Mouse (Mus musculus) heart, postnatal 25 days (tissue): ENCODE data around the gene Krt7. TPM values are rescaled to one million over a fixed set of nuclear protein-coding genes. Genes with fewer than 3 reads are reported as not detected.

Experiments used
- DNase-seq: peaks from one replicate; pipeline ENCODE4 v3.0.0; 2022; ENCODE audit warnings: low spot score
- intact Hi-C: fragments of 180-260 bp; cut with DNase I; formaldehyde crosslinking; loops from one replicate; pipeline ENCODE4 v1.15.1; 2025
- total RNA-seq, 2 experiments: library from RNA; stranded (reverse); gene quantifications; 2 replicates each; pipeline ENCODE4 v1.2.3; 2021

The Krt7 gene
- total RNA-seq, 2 experiments from 2014 or later: 4.2 to 5.9 TPM

DNA sequence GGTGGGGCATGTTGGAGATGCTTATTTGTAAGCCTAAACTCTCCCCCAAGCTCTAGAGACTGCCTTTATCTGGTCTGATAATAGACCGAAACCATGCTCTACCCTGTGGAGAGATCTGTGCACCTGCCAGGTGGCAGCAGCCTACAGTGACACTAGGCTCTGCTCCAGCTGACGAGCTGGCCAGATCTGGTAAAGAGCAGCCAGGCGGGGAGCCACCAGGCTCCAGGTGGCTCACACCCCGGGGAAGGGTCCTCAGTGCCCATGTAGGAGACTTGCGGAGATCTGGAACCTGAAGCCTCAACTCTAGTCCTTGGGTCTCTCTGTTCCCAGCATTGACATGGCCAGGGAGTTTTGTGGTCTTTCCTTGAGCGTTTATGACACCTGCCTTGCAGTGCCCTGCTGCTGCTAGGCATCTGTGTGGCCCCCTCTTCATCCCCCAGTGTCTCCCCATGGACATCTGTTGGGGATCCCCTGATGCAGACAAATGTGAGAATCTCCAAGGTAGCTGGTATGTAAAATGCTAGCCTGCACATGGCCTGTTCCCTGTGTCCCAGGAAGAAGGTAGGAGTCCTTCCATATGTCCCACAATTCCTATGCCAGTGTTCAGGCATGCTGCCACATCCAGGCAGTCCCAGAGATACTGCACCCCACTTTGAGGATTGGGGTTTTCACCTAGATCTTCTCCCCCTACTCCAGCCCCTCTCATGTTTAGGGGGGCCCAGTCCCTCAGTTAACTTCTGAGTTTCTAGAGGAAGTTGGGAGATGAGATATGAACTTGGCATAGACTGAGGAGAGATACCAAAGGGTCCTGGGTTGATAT, 34.7 kb upstream of the Krt7 start:
- intact Hi-C loops: no loop called here

DNA sequence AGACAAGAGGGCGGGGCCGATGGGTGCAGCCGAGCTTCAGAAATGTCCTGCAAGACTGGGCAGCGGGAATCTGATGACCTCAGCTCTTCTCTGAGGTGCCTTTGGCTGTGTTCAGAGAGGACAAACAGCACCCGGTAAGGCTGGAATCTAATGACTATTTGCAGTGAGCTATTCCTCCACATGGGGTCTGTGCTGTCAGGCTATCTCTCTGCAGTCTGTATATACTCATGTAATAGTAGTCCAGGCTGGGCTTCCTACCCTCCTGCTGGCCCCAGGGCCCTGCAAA, 34.1 kb upstream of the Krt7 start:
- intact Hi-C loops: no loop called here
- no peak for DNase-seq

More for the DNA sequence above, 34.7 kb upstream of the Krt7 start:
- no peak for DNase-seq

DNA sequence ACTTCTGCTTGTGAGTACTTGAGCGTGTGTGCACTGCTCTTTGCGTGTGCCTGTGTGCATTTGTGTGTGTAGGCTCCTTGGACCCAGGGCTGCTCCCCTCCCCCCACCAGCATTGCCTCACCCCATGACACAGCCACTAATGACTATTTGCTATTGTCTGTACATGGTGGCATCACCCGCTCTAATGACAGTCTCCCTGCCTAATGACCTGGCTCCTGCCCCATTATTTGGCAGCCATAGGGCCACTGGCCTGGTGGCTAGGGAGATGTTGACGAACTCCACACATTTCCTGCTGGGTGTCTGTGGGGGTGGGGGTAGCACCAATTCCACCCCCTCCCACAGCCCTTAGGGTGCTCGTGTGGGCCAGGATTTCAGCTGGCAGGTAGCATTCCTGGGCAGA, 32.2 kb upstream of the Krt7 start:
- intact Hi-C loops: no loop called here
- DNase-seq: no peak

DNA sequence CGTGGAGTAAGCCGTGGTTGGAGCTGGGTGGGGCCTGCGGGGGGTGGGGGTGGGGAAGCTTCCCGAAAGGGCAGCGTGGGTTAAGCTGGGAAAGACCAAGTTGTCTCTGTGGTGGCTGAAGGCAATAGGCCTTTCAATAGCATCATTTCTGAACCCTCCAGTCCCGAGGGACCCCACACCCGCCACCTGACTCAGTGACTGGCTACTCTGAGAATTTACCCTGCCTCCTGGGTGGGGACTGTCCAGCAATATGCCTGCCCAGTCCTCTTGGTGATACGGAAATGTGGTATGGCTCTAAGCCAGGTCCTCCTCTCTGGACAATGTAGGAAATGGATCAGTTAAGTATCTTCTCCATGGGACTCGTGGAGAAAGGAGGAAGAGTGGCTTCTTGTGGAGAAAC, 29.1 kb upstream of the Krt7 start:
- DNase-seq: no peak
- intact Hi-C loops: no loop called here

DNA sequence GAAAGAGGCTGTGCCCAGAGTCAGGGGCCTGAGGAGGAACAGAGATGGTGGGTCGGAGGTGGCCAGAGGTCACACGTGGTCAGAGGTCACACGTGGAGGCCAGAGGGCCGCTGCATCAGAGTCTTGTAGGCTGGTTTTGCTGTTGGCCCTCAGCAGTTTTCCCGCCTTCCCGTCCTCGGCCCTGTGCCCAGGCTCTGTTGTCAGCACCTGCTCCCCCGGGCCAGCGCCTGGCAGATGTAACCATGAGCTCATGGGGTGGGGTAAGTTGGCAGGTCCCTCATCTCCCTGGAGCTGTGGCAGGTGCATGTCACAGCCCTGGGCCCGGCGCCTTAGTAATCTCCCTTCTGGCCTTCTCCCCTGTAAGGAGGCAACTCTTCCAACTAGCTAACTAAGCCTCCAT, 28.0 kb upstream of the Krt7 start:
- intact Hi-C loops: no loop called here
- peak; percentile 48 for DNase-seq

DNA sequence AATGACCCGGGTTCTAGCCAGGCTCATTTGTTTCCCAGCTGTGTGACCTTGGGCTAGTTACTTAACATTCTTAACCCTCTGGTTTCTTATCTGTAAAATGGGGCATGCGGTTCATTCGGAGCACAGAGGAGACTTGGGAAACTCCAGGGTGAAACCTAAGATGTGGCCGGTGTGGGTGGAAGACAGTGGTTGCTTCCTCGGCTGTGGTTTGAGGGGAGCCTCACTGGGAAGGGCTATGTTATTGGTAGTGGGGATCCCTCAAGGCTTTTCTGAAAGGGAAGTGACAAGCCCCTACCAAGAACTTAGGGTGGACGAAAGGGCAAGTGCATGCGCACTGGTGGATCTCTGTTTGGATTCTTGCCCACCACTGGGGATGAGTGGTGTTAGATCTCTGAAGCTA, 26.2 kb upstream of the Krt7 start:
- intact Hi-C loops: no loop called here
- DNase-seq: no peak

DNA sequence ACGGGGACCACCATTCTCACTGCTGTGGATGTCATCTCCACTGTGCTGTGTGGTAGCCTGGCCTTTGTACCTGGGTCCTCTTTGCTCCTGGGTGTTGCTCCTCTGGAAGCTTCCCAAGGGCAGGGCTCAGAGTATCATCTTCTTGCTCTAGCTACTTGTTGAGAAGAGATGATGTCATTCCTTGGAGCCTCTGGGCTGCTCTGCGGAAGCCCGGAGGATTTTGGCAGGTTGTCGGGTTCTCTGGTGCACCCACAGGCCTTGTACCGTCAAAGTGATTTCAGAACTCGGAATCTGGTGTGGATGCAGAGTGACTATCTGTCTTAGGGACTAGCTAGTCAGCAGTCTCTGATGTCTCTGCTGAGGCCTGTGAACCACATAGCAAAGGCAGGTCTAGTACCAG, 25.8 kb upstream of the Krt7 start:
- intact Hi-C loops: no loop called here
- no peak for DNase-seq

DNA sequence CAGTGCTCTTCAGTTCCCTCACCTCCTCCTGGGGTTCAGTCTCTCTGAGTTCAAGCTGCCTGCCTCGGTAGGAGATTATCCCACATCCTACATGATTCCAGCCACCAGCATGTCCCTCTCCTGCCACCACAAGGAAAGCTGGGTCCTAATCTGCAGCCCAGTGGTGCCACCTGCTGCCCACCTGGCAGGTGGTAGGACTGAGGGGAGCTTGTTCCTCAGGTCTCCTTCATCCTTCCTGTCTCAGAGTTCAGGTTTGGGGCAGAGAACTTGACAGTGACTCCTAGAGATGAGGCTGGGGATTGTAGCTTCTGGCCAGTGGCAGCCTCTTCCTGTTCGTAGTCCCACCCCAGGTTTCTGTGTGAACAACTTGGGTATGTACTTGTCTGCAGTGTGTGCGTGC, 23.7 kb upstream of the Krt7 start:
- no peak for DNase-seq
- intact Hi-C loops: no loop called here

DNA sequence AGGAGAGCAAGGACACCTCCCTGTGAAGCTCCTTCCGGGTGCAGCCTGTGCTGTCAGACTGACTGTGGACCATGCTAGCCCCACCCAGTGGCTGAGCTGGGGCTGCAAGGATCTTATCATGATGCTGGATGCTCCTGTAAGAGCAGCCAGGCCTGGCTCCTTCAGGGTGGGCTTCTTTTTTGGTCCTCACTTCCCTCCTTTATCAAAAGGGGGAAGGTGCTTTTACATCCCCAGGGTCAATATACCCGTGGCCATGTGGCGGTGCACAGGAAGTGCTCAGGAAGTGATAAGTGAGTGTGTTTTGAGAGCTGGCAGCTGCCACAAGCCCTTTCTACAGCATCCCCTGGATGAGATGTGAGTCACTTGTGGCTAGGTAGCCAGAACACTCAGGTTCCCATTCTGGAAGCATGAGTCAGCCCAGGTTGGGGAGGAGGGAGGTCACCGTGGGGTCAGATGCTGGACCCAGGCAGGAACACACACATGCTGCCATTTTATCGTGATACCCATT, 22.8 kb upstream of the Krt7 start:
- intact Hi-C loops: loop anchor here (2.0 kb wide), 1 partner anchor 47 kb away; no protein-coding TSS in a partner anchor
- DNase-seq: no peak

DNA sequence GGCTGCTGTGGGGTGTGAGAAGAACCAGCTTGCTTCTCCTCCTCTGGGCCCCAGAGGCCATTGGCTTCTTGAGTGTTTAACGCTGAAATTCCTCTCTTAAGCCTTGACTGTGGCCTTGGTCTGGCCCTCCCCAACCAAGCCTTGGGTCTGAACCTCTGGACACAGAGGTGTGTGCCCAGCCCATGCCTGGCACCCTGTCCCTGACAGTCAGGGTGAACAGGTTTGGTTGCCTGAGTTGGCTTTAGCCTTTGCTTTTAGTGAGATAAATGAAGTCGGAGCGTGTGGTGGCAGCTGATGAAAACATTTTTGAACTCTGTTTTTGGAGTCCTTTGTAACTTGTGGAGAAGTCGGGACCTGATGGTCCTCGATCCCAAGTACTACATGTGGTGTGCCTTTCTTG, 20.6 kb upstream of the Krt7 start:
- intact Hi-C loops: no loop called here

DNA sequence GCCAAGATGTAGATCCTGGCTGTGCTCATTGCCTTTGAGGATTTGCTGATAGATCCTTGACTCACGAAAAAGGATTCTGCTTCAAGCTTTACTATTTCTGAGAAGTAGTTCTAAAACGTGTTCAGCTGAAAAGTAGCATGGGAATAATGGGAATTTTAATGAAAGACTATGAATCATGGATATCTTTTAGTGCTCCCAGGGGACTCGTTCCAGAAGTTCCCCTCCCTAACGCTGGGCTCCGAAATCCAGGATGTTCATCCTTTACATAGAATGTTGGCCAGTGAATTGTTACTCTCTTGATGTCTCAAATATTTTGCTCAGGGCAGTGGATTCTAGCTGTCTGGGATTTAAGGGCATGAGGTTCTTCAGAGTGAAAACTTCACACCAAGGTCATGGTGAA, 18.6 kb upstream of the Krt7 start:
- DNase-seq: no peak
- intact Hi-C loops: no loop called here

More for the DNA sequence above, 20.6 kb upstream of the Krt7 start:
- DNase-seq: no peak

DNA sequence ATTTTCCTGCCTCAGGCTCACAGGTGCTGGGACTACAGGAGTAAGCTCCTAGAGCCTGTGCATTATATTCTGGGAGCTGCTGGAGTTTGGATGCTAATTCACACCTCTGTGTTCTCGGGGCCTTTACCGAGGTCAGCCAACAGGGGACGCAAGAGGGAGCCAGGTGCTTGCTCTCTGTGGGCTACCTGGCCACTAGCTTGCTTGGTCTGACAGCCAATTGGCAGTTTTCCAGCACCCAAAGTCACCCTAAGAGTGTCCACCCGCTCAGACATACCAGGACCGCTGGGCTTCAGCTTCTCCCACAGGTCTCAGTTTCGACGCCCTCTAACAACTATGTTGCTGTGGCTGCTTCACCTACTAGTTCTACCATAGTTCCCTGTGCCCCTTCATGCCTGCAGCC, 15.9 kb upstream of the Krt7 start:
- intact Hi-C loops: no loop called here
- no peak for DNase-seq

DNA sequence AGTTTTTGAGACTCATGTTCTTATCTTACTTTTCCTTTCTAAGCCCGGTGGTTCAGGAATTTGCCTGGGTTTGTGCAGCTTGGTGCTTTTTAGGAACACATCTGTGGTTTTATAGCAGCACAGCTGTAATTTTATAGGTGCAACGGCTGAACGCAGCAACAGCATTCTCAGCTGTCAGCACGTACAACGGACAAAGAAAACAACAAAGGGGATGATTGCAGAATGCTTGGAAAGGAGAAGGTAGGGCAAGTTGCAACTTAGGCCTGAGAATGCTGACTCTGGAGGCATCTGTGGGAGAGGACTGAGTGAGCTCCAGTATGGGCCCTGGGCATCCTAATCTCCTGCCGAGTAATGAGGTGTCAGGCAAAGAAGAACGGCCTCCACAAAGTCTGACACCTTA, 14.4 kb upstream of the Krt7 start:
- intact Hi-C loops: no loop called here
- no peak for DNase-seq

DNA sequence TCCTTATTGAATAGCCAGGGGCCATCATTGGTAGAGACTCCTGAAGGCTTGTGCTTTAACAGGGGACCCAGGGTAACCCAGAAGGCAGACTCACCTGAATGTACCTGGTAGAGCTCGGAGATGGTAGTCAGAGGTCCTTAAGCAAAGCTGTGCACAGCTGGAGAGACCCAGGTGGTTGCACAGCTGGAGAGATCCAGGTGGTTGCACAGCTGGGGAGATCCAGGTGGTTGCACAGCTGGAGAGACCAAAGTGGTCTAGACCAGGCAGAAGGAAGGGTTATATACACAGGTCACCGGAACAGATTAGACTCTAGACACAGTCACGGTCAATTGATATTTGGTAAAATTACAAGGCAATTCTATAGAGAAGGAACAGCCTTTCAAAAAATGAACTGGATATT, 13.9 kb upstream of the Krt7 start:
- intact Hi-C loops: no loop called here
- DNase-seq: no peak

DNA sequence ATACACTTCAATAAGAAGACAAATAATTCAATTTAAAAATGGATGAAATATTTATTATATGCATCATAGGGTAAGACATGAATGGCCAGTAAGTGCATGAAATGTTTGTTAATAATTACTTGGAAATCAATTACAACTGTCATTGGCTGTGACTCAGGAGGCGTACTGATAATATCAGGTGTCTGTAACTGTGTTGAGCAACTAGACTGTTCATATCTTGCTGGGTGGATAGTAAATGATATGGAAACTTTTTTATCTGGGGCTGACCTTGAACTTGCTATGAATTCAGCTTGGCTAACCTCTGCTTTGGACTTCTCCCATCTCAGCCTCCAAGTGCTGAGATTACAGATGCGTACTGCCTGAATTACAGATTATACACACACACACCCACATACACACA, 13.2 kb upstream of the Krt7 start:
- intact Hi-C loops: no loop called here
- no peak for DNase-seq

DNA sequence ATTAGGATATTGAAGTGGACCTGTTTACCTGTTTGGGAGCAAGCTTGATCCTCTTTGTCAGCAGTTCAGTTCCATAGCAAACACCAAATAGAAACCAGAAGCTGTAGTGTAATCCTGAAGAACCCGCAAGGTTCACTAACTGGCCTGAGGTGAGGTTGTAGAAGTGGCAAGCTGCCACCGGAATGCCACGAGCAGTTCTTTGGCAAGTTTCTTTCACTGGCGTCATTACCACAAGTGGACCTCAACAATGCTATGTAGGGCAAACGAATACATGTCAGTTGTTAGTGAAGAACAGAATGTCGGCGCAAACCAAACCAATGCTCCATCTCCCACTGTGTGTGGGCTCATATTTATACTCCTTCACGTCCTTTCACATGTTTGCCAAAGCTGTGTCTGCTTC, 12.6 kb upstream of the Krt7 start:
- intact Hi-C loops: no loop called here

DNA sequence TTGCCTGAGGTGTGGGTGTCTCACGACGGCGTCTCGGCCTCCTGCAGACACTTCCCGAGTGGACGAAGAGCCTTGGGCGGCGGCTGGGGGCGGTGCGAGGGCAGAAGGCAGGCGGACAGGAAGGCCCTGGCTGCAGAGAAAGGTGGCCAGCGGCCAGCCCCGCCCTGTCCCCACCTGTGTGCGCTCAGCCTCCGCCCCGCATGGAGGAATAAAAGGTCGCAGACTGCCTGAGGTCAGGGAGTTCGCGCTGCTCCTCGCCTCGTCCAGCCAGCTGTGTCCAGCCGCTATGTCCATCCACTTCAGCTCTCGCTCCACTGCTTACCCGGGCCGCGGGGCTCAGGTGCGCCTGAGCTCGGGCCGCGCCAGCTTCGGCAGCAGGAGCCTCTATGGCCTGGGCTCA, 1.3 kb downstream of the Krt7 start:
- no peak for DNase-seq

More for the DNA sequence above, 12.6 kb upstream of the Krt7 start:
- no peak for DNase-seq

DNA sequence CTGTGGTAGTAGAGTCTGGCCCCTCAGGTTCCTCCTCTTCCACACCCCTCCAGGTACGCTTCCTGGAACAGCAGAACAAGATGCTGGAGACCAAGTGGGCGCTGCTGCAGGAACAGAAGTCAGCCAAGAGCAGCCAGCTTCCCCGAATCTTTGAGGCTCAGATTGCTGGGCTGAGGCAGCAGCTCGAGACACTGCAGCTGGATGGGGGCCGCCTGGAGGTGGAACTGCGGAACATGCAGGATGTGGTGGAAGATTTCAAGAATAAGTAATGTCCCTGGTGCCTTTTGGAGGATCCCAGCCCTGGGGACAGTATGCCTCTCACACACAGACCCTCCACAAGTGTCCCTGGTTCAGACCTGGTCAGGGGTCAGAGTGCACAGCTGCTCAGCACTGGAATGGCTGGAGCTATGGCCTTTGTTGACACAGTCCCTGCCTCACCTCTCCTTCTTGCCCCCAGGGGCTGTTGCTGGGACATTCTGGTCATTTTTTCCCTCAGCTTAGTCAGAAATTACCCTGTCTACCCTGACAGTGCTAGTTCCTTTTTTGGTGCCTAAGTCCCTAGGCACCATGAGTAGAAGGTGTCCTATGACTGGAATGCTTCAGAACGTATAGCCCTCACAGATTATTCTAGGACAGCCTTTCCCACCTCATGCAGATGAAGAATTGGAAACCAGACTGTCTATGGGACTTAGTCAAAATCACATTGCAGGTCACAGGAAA, 3.2 kb downstream of the Krt7 start:
- intact Hi-C loops: no loop called here
- no peak for DNase-seq

More for the DNA sequence above, 1.3 kb downstream of the Krt7 start:
- intact Hi-C loops: no loop called here

DNA sequence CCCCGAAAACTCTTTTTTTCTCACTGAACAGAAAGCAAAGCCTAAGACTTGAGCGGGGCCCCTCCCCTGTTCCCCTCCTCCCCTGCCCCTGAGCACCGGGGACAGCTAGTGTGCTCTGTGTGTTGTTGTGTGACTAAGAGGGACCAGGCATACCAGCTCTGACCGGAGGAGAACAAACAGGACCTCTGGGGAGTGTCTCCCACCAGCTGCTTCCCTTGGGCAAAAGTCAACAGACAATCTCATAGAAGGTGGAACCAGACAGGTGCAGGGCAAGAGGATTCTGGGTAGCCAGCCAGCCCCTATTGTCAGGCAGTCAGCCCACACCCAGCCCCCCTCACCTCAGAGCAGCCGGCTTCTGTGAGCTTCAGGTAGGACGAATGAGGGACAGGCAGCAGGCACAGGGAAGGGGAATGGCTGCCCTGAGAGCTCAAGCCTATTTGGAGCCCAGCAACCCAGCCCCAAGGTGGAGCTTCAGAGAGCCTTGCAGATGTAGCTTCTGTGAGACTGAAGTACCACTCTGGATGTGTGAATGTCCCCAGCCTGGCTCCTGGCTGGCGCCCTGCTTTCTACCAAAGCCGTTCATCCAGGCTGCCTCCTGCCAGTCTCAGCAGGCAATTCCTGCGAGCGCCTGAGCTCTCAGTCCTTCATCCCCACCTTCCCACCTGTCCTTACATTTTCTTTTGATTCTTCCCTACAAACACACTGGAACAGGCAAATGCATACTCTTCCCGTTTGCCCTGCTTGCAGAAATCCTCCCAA, 4.1 kb downstream of the Krt7 start:
- DNase-seq: no peak
- intact Hi-C loops: no loop called here

DNA sequence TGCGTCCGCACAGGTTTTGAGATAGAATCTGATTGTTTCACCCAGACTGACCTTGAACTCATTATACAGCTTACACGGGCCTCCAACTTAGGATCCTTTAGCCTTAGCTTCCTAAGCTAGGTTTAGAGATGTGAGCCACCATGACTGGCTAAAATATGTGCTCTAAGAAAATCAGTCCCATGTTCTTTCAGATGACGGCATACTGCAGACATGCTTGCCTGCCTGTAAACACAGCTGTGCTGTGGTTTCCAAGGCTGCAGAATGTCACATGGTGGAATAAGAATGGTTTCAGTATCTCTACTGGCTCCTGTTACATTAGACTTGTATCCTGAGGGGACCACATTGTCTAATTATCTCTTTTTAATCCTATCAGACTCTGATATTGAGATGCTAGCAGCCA, 8.1 kb downstream of the Krt7 start:
- no peak for DNase-seq
- intact Hi-C loops: no loop called here

DNA sequence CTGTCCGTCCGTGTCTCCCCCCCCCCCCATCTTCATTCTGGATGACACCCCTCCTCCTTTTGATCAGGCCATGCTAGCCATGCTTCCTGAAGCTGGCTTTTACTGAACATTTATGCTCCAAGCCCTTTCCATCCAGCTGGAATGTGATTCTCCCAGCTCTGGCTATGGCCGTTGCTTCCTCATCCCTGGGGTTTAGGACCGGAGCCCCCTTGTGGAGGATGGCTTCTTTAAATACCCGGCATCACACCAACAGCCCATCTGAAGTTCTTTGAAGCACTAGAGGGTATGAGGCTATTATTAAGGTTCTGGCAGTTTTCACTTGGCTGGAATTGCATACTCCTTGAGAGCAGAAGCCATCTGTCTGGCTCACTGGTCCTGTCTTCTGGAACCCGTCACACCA, 10.1 kb downstream of the Krt7 start:
- intact Hi-C loops: no loop called here
- no peak for DNase-seq
